Mouse (Mus musculus): ENCODE data around the gene Ovol3. TPM values are rescaled to one million over a fixed set of nuclear protein-coding genes. Genes with fewer than 3 reads are reported as not detected.
"Not testable (repeated sequence)": the region's sequence is repeated elsewhere in the genome, so short reads cannot be mapped to it uniquely, and the experiment has no call there.

The Ovol3 gene
- polyA plus RNA-seq, 1 experiment from 2014 or later, result not detected

- Histone ChIP-seq H3K27ac (ENCODE audit: low read depth, low read length) (no peak overlapping the region), H3K27me3 (replicated peaks; ENCODE audit: control insufficient read depth, insufficient read depth, low read length) (no peaks in the 10 kb centered on the region), H3K4me3 (ENCODE audit: low read depth, low read length) (no peak overlapping the region), H3K9ac (ENCODE audit: low read depth, low read length) (no peak overlapping the region), H3K36me3 (ENCODE audit: control insufficient read depth, insufficient read depth, low read length) (peaks cover 4% of the 10 kb centered on the region; the same call in 1 of the 2 replicates), H3K9me3 (ENCODE audit: control insufficient read depth, low read length) (no peaks in the 10 kb centered on the region), H3K4me2 (no peak overlapping the region), H3K4me1 (replicated peaks; ENCODE audit: control insufficient read depth, insufficient read depth, low read length) (no peaks in the 10 kb centered on the region)
- 83% methylated on average over 4 of the region's 4 CpGs for WGBS
- ATAC-seq (replicated peaks; ENCODE audit: low FRiP score) (no peak), DNase-seq (ENCODE audit: low spot score) (no peak)
Observed at GRCm38 (mm10) chr7:30269641-30270040, 34.1 kb upstream of the Ovol3 start.

GRCm38 (mm10) chr7:30266780-30267179, 31.3 kb upstream of the Ovol3 start:
- Histone ChIP-seq H3K4me1 (replicated peaks; ENCODE audit: control insufficient read depth, insufficient read depth, low read length) (no peaks in the 10 kb centered on the region), H3K27ac (ENCODE audit: low read depth, low read length) (no peak overlapping the region), H3K4me2 (no peak overlapping the region), H3K27me3 (replicated peaks; ENCODE audit: control insufficient read depth, insufficient read depth, low read length) (no peaks in the 10 kb centered on the region), H3K9ac (ENCODE audit: low read depth, low read length) (no peak overlapping the region), H3K4me3 (ENCODE audit: low read depth, low read length) (no peak overlapping the region), H3K9me3 (ENCODE audit: control insufficient read depth, low read length) (no peaks in the 10 kb centered on the region), H3K36me3 (ENCODE audit: control insufficient read depth, insufficient read depth, low read length) (peaks cover 4% of the 10 kb centered on the region; the same call in 1 of the 2 replicates)
- 86% methylated on average over 3 of the region's 3 CpGs for WGBS
- DNase-seq (ENCODE audit: low spot score) (no peak), ATAC-seq (replicated peaks; ENCODE audit: low FRiP score) (no peak)

- H3K4me2 ChIP-seq, result no peak overlapping the region
- H3K9me3 ChIP-seq (ENCODE audit: control insufficient read depth, low read length), result no peaks in the 10 kb centered on the region
- H3K4me1 ChIP-seq (replicated peaks; ENCODE audit: control insufficient read depth, insufficient read depth, low read length), result no peaks in the 10 kb centered on the region
- H3K4me3 ChIP-seq (ENCODE audit: low read depth, low read length), result no peak overlapping the region
- WGBS, result 85% methylated on average over 7 of the region's 7 CpGs
- no peak for DNase-seq (ENCODE audit: low spot score)
- no peak overlapping the region for H3K9ac ChIP-seq (ENCODE audit: low read depth, low read length)
- no peaks in the 10 kb centered on the region for H3K27me3 ChIP-seq (replicated peaks; ENCODE audit: control insufficient read depth, insufficient read depth, low read length)
- H3K27ac ChIP-seq (ENCODE audit: low read depth, low read length), result no peak overlapping the region
- H3K36me3 ChIP-seq (ENCODE audit: control insufficient read depth, insufficient read depth, low read length), result peaks cover 2% of the 10 kb centered on the region; the same call in 1 of the 2 replicates
- no peak for ATAC-seq (replicated peaks; ENCODE audit: low FRiP score)
Observed at GRCm38 (mm10) chr7:30265935-30266334, 30.4 kb upstream of the Ovol3 start.

GRCm38 (mm10) chr7:30265531-30265930, 30.0 kb upstream of the Ovol3 start:
- Histone ChIP-seq H3K9me3 (ENCODE audit: control insufficient read depth, low read length) (no peaks in the 10 kb centered on the region), H3K4me1 (replicated peaks; ENCODE audit: control insufficient read depth, insufficient read depth, low read length) (no peaks in the 10 kb centered on the region), H3K36me3 (ENCODE audit: control insufficient read depth, insufficient read depth, low read length) (no peaks in the 10 kb centered on the region), H3K9ac (ENCODE audit: low read depth, low read length) (no peak overlapping the region), H3K4me2 (no peak overlapping the region), H3K4me3 (ENCODE audit: low read depth, low read length) (no peak overlapping the region), H3K27ac (ENCODE audit: low read depth, low read length) (no peak overlapping the region), H3K27me3 (replicated peaks; ENCODE audit: control insufficient read depth, insufficient read depth, low read length) (no peaks in the 10 kb centered on the region)
- ATAC-seq (replicated peaks; ENCODE audit: low FRiP score) (no peak), DNase-seq (ENCODE audit: low spot score) (no peak)
- 94% methylated on average over 5 of the region's 5 CpGs for WGBS

DNA sequence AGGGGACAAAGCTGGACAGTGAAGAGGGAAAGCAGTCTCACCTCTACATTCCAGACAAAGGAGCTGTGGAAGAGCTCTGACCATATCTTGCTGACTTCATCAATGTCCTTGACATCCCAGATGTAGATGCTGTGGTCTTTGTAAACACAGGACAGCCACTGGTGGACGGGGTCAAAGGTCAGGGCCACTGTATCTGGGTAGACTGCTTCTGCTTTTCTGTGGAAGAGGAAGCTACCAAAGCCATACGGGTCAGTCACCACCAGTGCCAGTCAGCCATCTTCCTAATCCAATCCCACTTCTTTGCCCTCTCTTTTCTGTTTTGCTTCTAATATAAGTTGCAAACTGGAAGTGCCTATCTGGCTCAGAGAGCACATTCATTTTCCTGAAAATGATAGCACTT, 29.5 kb upstream of the Ovol3 start:
- Histone ChIP-seq H3K36me3 (ENCODE audit: control insufficient read depth, insufficient read depth, low read length) (no peaks in the 10 kb centered on the region), H3K27ac (ENCODE audit: low read depth, low read length) (no peak overlapping the region), H3K27me3 (replicated peaks; ENCODE audit: control insufficient read depth, insufficient read depth, low read length) (no peaks in the 10 kb centered on the region), H3K4me1 (replicated peaks; ENCODE audit: control insufficient read depth, insufficient read depth, low read length) (no peaks in the 10 kb centered on the region), H3K9ac (ENCODE audit: low read depth, low read length) (no peak overlapping the region), H3K9me3 (ENCODE audit: control insufficient read depth, low read length) (no peaks in the 10 kb centered on the region), H3K4me3 (ENCODE audit: low read depth, low read length) (no peak overlapping the region), H3K4me2 (no peak overlapping the region)
- DNase-seq (ENCODE audit: low spot score) (no peak), ATAC-seq (replicated peaks; ENCODE audit: low FRiP score) (no peak; the same call in 1 of the 2 replicates)
- 56% methylated on average over 2 of the region's 2 CpGs for WGBS

DNA sequence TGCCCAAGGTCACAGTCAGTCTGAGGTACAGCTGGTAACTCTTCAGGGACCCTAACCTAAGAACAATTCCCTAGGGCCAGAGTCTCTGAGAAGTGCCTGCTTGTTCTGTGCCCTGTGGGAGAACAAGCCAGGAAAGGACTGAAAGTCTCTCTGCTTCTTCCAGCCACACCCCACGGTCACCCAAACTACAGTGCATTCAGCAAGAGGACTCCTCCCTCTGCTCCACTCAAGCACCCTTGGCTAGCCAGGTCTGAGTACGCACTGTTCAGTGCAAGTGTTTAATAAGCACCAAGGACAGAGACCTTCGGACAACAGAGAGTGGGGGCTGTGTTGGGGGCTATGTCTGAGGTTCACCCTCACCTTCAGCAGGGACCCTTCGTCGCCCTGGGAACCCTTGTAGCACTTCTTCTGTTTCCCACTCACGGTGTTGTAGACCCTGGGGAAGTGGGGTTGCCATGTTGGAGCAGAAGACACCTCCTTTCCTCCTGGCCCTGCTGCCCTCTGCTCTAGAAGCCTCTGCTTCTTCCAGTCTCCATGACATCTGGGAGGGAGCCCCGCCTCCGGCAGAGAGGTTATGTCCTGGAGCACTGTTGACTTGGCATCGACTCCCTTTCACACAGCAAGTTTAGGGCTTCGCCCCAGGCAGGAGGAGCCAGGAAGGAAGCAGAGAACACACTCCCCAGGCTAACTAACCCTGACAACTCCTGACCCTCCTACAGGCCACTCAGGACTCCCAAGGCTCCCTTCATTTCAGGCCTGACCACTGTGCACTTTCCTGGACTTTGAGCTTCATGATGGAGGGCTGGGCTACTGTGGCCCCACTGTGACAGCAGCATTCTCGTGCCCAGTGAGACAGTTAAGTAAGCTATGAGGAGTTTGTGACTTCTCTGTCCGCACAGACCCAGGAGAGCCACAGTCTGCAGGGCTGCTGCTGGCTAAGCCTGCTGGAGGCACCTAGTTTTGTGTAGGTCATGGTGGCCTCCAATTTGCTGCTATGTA, 16.7 kb upstream of the Ovol3 start:
- no peak overlapping the region for H3K4me2 ChIP-seq
- H3K27ac ChIP-seq (ENCODE audit: low read depth, low read length), result no peak overlapping the region
- WGBS, result 79% methylated on average over 12 of the region's 12 CpGs
- H3K4me3 ChIP-seq (ENCODE audit: low read depth, low read length), result no peak overlapping the region
- DNase-seq (ENCODE audit: low spot score) (no peak), ATAC-seq (replicated peaks; ENCODE audit: low FRiP score) (no peak)
- H3K9me3 ChIP-seq (ENCODE audit: control insufficient read depth, low read length), result no peaks in the 10 kb centered on the region
- H3K4me1 ChIP-seq (replicated peaks; ENCODE audit: control insufficient read depth, insufficient read depth, low read length), result no peaks in the 10 kb centered on the region
- H3K36me3 ChIP-seq (ENCODE audit: control insufficient read depth, insufficient read depth, low read length), result peaks cover 6% of the 10 kb centered on the region; the same call in 1 of the 2 replicates
- no peak overlapping the region for H3K9ac ChIP-seq (ENCODE audit: low read depth, low read length)
- H3K27me3 ChIP-seq (replicated peaks; ENCODE audit: control insufficient read depth, insufficient read depth, low read length), result no peaks in the 10 kb centered on the region

DNA sequence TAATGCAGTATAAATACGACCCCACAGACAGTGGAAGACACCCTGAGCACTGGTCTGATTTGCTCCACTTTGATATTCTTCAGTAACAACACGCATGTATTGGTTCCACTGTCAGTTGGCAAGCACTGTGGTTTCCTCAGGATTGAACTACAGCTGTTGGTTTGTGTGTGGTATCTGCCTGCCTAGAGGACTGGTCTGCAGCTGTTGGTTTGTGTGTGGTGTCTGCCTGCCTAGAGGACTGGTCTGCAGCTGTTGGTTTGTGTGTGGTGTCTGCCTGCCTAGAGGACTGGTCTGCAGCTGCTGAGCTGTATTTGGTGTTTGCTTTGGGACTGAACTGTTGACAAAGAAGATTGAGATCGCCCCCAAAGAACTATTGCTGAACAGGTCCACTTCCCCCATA, 1.8 kb upstream of the Ovol3 start:
- not testable (repeated sequence) for H3K9me3 ChIP-seq (ENCODE audit: control insufficient read depth, low read length); H3K9ac ChIP-seq (ENCODE audit: low read depth, low read length); H3K4me1 ChIP-seq (replicated peaks; ENCODE audit: control insufficient read depth, insufficient read depth, low read length); H3K4me3 ChIP-seq (ENCODE audit: low read depth, low read length); ATAC-seq (replicated peaks; ENCODE audit: low FRiP score); DNase-seq (ENCODE audit: low spot score); H3K4me2 ChIP-seq; H3K27ac ChIP-seq (ENCODE audit: low read depth, low read length); H3K27me3 ChIP-seq (replicated peaks; ENCODE audit: control insufficient read depth, insufficient read depth, low read length)
- WGBS, result 78% methylated on average over 3 of the region's 3 CpGs
- H3K36me3 ChIP-seq (ENCODE audit: control insufficient read depth, insufficient read depth, low read length), result peaks cover 13% of the 10 kb centered on the region; the same call in 1 of the 2 replicates

DNA sequence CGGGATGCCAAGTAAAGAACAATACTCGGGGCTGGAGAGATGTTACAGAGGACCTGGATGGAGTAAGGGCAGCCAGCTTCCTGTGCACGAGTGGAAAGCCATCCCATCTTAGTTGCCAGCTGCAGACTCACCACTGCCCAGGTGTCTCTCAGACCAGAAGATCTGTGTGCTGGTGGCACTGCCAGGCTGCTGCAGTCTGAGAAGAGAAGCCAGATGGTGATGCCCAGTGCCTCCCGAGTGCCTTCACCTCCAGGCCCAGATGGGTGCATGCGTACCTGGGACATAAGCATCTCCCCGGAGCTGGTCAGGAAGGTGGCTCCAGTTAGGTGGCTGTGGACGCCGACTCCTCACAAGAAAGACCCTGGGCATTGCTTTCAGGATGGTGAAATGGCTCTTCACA, 434 bp downstream of the Ovol3 start:
- no peak for ATAC-seq (replicated peaks; ENCODE audit: low FRiP score)
- no peak overlapping the region for H3K4me2 ChIP-seq
- H3K27ac ChIP-seq (ENCODE audit: low read depth, low read length), result no peak overlapping the region
- H3K4me3 ChIP-seq (ENCODE audit: low read depth, low read length), result no peak overlapping the region
- H3K9ac ChIP-seq (ENCODE audit: low read depth, low read length), result no peak overlapping the region
- H3K36me3 ChIP-seq (ENCODE audit: control insufficient read depth, insufficient read depth, low read length), result no peaks in the 10 kb centered on the region
- H3K4me1 ChIP-seq (replicated peaks; ENCODE audit: control insufficient read depth, insufficient read depth, low read length), result peaks cover 5% of the 10 kb centered on the region
- H3K9me3 ChIP-seq (ENCODE audit: control insufficient read depth, low read length), result no peaks in the 10 kb centered on the region
- no peaks in the 10 kb centered on the region for H3K27me3 ChIP-seq (replicated peaks; ENCODE audit: control insufficient read depth, insufficient read depth, low read length)
- WGBS, result 87% methylated on average over 8 of the region's 8 CpGs
- DNase-seq (ENCODE audit: low spot score), result no peak

Measured in liver, embryonic 11.5 days (tissue).